Mouse (Mus musculus): ENCODE data around the gene Krt76.
A peak's percentile ranks its signal among the peaks of the same experiment; 100 is the strongest.

Krt76 gene

DNA sequence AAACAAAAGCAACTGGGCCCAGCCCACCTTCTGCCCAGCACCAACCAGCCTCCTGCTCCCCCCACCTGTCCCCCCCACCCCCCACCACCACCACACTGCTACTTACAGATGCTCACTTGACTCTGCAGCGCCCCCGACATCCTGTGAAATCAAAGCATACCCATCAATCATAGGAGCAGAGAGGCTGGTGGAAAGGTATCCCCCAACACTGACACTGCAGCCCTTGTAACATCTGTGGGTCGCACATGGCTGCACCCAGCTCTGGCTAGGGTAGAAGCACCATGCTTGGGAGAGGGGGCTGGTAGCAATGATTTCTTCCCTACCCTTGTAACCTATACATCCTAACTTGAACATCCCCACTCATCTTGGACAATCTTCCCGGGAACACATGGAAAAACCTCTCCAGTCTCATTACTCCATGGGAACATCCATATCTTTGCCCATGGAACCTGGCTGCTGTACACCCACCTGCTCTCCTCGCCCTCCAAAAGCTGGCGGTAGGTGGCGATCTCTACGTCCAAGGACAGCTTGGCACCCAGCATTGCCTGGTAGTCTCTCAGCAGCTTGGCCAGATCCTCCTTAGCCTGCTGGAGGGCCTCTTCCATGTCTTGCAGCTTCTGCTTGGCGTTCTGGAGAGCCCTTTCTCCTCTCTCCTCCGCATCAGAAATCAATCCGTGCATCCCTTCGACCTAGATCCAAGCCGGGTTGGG lies 32.1 kb downstream of the Krt76 start:
- DNase-seq (ENCODE audit: low spot score in 2 of 2) = no peak

DNA sequence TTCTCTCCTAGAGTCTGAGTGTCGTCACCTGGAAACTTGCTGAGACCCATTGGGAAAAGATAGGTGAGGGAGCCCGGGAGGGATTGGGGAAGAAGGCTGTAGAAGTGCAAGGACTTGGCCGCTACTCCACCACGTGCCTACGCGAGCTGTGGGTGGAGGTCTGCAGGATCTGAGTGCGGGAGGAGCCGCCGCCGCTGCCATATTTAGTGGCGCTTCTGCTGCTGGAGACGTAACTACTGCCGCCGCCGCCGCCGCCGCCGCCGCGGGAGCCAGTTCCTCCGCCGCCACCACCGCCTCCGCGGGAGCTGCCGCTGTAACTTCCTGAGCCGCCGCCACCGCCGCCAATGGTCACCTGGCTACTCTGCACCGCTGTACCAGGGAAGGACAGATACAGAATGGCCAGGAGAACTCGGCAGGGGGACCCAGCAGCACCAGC lies 33.0 kb downstream of the Krt76 start:
- DNase-seq (ENCODE audit: low spot score in 2 of 2) = peak; percentile 61 to 69

DNA sequence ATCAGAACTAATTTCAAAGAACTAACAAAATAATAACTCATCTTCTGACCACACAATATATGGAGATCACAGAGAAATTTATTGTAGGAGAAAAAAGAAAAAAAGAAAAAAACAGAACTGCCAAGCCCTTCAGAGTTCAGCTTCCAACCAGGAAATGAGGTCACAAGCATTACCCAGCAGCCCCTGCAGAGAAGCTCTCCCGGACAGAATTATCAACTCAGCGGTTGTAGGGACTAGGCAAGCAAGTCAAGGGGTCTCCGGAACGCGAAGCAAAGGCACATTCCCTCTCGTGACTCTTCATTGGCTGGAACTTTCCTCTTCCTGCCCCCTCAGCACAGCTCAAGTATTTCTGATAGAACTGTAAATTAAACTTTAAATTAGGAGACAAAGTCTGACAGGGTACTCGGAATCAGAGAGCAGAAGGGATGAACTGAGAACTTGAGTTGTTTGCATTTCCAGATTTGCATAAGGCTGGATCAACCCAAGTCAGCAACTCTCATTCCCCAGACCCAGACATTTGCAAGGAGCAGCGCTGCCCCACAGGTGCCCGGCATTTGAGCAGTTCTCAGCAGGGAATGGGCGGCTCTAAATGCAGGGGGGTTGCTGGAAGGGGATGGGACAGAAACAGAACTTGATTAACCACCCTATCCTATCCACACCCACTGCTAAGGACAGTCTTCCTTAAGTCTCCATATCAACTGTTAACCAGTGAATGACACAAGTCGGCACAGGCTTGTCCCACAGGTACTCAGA lies 33.9 kb downstream of the Krt76 start:
- DNase-seq (ENCODE audit: low spot score in 2 of 2) = no peak

DNA sequence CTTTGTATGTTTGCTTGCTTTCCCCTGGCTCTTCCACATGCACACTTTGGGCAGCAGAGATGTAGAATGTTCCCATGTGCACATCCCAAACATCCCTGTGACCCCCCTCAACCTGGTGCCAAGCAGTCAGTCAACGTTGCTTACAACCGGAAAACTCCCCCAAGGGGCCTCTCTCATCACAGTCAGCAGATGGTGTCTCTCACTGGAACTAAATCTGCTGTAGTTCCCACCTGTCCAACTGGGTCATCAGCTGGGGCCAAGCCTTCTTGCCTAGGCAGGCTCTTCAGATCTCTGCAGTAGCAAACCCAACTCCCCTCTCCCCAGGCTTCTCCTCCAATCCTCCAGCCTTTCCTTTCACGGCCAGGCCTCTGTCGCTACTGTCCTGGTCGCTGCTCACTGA lies 36.0 kb downstream of the Krt76 start:
- DNase-seq (ENCODE audit: low spot score in 2 of 2) = no peak

DNA sequence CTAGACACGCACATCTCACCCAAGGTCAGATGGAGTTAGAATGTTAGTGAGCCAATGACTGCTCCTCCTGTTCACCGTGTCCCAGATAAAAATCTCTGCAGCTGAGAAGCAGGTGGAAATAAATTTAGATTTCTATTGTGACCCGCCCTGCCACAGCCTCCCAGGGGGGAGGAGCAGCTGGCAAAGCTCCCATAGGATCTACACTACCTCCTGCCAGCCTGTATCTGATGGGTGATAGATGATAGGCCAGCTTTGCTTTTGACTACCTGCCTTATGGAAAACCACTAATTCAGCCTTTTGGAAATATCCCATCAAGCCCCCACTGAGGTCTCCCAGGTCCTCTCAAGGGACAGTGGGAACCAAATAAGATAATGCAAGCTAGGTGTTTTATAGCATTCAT lies 37.0 kb downstream of the Krt76 start:
- DNase-seq (ENCODE audit: low spot score in 2 of 2) = no peak

DNA sequence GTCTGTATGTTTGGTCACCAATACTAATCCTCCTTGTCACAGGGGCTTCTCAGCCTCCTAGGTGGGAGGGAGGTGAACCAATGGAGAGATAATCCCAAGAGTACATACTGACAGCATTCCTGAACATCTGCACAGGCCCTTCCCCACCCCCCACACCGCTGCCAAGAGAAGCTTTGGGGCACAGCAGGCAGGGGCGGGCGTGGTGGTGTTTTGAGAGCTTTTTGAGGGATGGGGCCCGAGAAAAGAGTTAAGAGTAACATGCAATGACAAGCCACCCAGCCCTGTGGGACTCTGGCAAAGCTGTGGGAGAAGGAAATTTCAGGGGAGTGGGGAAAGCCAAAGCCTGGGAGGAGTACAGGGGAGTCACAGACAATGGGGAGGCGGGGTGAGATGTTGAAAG lies 38.4 kb downstream of the Krt76 start:
- DNase-seq (ENCODE audit: low spot score in 2 of 2) = no peak

DNA sequence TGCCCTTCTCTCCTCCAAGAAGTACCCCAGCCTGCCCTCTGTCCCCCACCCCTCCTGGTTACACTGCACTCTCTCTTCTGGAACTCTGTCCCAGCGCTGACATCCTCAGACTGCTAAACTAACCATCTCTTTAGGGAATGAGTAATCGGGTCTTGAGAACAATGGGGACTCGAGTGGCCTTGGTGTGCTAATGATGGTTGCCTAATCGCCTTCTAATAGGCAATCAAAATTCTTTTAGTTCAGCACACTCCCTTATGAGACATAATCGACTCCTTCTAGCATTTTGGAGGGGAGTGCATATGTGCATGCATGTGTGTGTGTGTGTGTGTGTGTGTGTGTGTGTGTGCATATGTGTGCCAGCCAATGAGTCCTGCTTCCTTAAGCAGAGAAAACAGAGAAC lies 40.1 kb downstream of the Krt76 start:
- no peak for DNase-seq (ENCODE audit: low spot score in 2 of 2)

DNA sequence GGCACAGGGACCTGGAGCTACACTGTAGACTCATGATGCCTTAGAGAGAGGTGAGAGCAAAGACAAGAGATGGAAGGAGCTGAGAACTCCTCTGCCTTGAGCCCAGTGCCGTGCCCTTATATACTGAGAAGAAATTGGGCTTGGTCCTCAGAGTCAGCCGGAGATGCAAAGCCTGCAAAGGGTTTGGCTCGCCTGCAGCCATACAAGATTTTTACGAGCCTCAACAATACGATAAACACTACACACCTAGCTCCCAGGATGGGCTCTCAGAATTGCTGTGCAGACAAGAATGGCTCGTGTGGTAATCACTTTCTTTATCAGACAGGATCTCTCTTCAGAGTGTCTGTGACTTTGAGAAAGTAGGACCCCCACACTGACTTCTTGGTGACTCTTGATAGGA lies 42.0 kb downstream of the Krt76 start, which contains the start of gene Krt1:
Gene Krt1 (minus strand): TSS at position 101 of the 400 bp plus-strand sequence.
- no peak for DNase-seq (ENCODE audit: low spot score in 2 of 2)

DNA sequence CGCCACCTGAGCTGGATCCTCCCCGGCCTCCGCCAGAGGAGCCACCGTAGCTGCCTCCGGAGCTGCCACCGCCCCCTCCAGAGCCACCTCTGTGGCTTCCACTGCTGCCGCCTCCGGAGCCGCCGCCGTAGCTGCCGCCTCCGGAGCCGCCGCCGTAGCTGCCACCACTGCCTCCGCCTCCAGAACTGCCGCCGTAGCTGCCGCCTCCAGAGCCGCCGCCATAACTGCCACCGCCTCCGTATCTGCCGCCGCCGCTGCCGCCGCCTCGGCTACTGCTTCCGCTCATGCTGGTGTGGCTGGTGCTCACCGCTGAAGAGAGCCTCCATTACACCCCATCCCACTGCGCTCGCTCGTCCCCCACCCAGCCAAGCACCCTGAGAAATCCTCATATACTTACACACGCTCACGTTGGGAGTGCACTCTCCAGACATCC lies 46.7 kb downstream of the Krt76 start:
- peak; percentile 63 to 64 for DNase-seq (ENCODE audit: low spot score in 2 of 2)

DNA sequence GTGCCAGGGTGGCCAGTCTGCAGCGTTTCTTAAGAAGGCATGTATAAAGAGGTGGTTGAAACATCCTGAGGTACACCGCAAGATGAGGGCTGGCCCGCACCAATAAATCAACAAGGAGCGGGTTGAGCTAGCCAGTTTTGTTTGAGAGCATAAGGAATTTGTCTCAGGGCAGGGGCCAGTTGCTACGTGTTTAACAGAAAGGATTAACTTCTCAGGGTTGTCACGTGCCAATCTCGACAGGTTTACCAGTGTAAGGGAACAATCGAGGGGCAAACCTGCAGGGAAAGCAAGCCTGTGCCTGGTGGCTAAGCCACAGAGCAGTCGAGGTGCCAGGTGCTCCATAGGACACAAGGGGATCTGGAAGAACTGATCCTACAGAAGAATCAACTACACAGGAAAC lies 49.5 kb downstream of the Krt76 start:
- DNase-seq (ENCODE audit: low spot score in 2 of 2) = no peak

DNA sequence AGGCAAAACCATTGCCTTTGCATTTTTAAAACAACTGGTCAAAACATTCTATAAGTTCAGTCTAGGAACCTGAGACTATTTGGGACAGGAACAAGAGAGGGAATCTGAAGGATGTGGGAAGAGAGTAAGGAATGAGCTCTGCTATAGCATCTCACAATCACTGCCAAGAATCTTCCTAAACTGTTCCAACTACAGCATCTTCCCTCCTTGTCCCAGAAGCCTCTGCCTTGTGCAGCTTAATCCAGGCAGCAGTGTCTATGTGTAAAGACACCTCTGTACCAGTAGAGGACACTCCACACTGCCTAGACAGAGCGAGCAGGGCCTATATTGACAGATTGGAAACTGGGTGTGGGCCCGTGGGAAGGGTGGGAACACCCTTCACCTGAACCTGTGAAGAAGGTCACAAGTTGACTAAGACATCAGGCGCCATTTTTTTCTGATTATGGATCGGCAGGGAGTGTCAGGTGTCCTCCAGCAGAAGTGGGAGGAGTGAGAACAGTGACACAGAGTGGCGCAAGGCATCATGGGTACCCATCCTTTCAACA lies 57.9 kb downstream of the Krt76 start:
- no peak for DNase-seq (ENCODE audit: low spot score in 2 of 2)
